Mouse (Mus musculus) testis, adult 2 months (tissue): ENCODE measurements around the gene Thoc5. TPM values are rescaled to one million over a fixed set of nuclear protein-coding genes. Genes with fewer than 3 reads are reported as not detected.

Source experiments
- H3K27ac ChIP-seq: fragments of 200-500 bp; 2 replicates; pipeline ENCODE4 v1.5.1; 2012; ENCODE audit warnings: low read depth, low read length; ENCODE audit not compliant: control insufficient read depth, insufficient read depth
- H3K27me3 ChIP-seq: fragments of 200-500 bp; 2 replicates; pipeline ENCODE4 v1.6.1; 2012; ENCODE audit warnings: mild to moderate bottlenecking, low read length, moderate library complexity; ENCODE audit not compliant: control insufficient read depth, insufficient read depth
- H3K36me3 ChIP-seq: fragments of 200-500 bp; 2 replicates; pipeline ENCODE4 v1.6.1; 2012; ENCODE audit warnings: mild to moderate bottlenecking, low read length; ENCODE audit not compliant: control insufficient read depth, insufficient read depth
- H3K4me1 ChIP-seq: fragments of 200-500 bp; 2 replicates; pipeline ENCODE4 v1.6.1; 2012; ENCODE audit warnings: low read length; ENCODE audit not compliant: control insufficient read depth, insufficient read depth
- H3K4me3 ChIP-seq: fragments of 200-500 bp; 2 replicates; pipeline ENCODE4 v1.5.1; 2012; ENCODE audit warnings: low read depth, mild to moderate bottlenecking, low read length, moderate library complexity, mixed read lengths; ENCODE audit not compliant: control insufficient read depth
- CTCF ChIP-seq: fragments of 200-500 bp; IDR thresholded peaks from 2 replicates; pipeline ENCODE4 v1.5.1; 2012; ENCODE audit warnings: low read depth, mild to moderate bottlenecking, inconsistent platforms, low read length, moderate library complexity; ENCODE audit not compliant: control insufficient read depth, insufficient read depth, insufficient replicate concordance
- POLR2A ChIP-seq: fragments of 200-500 bp; IDR thresholded peaks from 2 replicates; pipeline ENCODE4 v1.6.1; 2012; ENCODE audit warnings: low read depth, mild to moderate bottlenecking, inconsistent platforms, low read length, moderate library complexity; ENCODE audit not compliant: control insufficient read depth
- polyA plus RNA-seq: library from polyadenylated mRNA; depleted of rRNA; stranded (reverse); fragments of >200 nt; gene quantifications from 2 replicates; pipeline ENCODE4 v1.2.3, GENCODE M21; 2012

The Thoc5 gene
- polyA plus RNA-seq, 1 experiment: 69.3 TPM

GRCm38 (mm10) chr11:4858416-4858815 lies 36.7 kb upstream of the Thoc5 start:
- H3K4me3 ChIP-seq: no peak overlapping the region
- no peak overlapping the region for H3K27ac ChIP-seq
- no peaks in the 10 kb centered on the region for H3K27me3 ChIP-seq
- TF ChIP-seq POLR2A (no peak), CTCF (no peak)
- no peaks in the 10 kb centered on the region for H3K36me3 ChIP-seq
- no peaks in the 10 kb centered on the region for H3K4me1 ChIP-seq

GRCm38 (mm10) chr11:4860986-4861385 lies 34.1 kb upstream of the Thoc5 start:
- no peak overlapping the region for H3K4me3 ChIP-seq
- no peak overlapping the region for H3K27ac ChIP-seq
- no peaks in the 10 kb centered on the region for H3K36me3 ChIP-seq
- TF ChIP-seq POLR2A (no peak), CTCF (no peak)
- no peaks in the 10 kb centered on the region for H3K4me1 ChIP-seq
- no peaks in the 10 kb centered on the region for H3K27me3 ChIP-seq

DNA sequence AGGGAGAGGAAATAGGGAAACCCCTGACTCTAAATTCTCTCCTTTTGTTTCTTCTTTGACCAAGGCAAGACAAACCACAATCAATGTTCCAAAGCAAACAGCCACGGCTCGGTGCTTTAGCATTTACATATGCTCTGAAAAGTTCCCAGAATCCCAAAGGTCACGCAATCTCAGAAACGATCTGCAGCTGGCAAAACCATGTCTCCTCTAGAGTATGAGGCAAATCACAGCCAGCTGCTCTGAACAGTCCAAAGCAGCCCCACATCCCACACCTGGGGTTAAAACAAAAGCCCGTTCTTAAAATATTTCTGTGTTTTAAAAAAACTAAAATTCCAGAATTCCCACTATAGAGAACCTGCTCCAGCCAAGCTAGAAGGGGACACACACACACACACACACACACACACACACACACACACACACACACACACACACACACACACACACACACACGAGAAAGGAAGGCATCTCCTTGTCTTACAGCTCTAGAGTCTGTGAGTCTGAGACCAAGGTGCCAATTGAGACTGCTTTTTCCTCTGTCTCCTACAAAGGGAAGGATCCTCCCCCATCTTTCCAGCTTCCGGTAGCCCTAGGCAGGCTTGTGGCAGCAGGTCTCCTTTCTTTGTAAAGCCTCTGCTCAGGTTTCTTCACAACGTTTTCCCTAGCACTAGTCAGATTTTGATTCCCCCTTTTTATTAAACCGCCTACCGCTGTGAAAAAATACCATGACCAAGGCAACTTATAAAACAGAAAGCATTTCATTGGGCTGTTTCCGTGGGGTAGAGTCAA lies 33.1 kb upstream of the Thoc5 start:
- peak overlapping the region; percentile 13; the same call in 1 of the 2 replicates for H3K27ac ChIP-seq
- no peaks in the 10 kb centered on the region for H3K36me3 ChIP-seq
- H3K4me3 ChIP-seq: no peak overlapping the region
- H3K27me3 ChIP-seq: no peaks in the 10 kb centered on the region
- TF ChIP-seq CTCF (no peak), POLR2A (no peak)
- no peaks in the 10 kb centered on the region for H3K4me1 ChIP-seq

DNA sequence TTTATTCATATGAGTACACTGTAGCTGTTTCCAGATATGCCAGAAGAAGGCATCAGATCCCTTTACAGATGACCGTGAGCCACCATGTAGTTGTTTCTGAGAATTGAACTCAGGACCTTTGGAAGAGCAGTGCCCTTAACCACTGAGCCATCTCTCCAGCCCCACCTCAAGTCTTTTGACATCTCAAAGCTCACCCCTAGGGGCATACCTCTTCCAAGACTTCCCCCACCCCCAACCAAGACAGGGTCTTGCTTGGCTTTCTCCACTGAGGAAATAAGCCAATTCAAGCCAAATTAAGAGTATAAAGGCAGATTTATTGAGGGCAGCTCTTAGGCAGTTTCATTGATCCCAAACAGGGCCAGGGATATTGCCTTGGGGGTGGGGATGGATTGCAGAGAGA lies 32.4 kb upstream of the Thoc5 start:
- no peak for TF ChIP-seq POLR2A
- TF ChIP-seq CTCF: no peak
- Histone ChIP-seq H3K27me3 (no peaks in the 10 kb centered on the region), H3K27ac (no peak overlapping the region), H3K4me1 (no peaks in the 10 kb centered on the region), H3K36me3 (no peaks in the 10 kb centered on the region), H3K4me3 (no peak overlapping the region)

GRCm38 (mm10) chr11:4865645-4866251 lies 29.4 kb upstream of the Thoc5 start:
- Histone ChIP-seq H3K4me1 (no peaks in the 10 kb centered on the region), H3K4me3 (no peak overlapping the region), H3K27ac (no peak overlapping the region), H3K27me3 (no peaks in the 10 kb centered on the region), H3K36me3 (no peaks in the 10 kb centered on the region)
- TF ChIP-seq CTCF (peak; percentile 32; the same call in 1 of the 2 replicates), POLR2A (no peak)

DNA sequence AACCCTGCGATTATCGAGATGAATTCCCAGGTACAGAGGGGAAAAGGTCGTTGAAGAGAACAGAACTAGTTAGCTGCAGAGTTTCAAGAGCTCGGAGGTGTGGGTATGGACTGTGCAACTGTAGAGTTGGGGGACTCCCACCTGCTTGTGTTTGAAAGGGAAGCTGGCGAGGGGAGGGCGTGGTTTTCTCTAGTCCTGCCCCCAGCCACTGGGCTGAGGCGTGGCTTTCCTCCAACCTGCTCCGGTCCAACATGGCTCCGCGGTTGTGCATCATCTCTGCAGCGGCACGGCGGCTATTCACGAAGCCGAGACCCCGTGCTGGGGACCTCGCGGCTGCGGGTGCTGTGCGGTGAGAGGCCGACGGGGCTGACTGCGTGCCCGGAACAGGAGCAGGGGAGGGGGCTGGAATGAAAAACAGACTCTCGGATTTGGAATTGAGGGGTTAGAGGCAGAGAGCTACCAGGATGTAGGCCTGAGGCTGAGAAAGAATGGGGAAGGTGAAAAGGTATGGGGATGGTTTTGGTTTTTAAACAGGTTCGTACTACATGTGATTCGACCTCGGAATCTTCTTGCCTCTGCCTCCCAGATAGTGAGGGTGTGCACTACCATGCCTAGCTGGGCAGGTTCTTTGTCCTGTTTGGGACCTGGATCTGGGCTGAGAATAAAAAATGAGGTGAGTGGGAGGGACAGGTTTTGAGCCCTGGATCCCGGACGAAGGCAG lies 21.2 kb upstream of the Thoc5 start, which contains the start of gene Nipsnap1:
Gene Nipsnap1, plus strand, starts transcription at position 197 of the 721 bp plus-strand sequence.
- Histone ChIP-seq H3K36me3 (no peaks in the 10 kb centered on the region), H3K4me3 (peak within 1 kb of the TSS; percentile 83), H3K4me1 (peaks cover 9% of the 10 kb centered on the region), H3K27ac (no peak within 1 kb of the TSS), H3K27me3 (no peaks in the 10 kb centered on the region)
- no peak for TF ChIP-seq CTCF
- TF ChIP-seq POLR2A: peak; percentile 49; the same call in 1 of the 2 replicates

DNA sequence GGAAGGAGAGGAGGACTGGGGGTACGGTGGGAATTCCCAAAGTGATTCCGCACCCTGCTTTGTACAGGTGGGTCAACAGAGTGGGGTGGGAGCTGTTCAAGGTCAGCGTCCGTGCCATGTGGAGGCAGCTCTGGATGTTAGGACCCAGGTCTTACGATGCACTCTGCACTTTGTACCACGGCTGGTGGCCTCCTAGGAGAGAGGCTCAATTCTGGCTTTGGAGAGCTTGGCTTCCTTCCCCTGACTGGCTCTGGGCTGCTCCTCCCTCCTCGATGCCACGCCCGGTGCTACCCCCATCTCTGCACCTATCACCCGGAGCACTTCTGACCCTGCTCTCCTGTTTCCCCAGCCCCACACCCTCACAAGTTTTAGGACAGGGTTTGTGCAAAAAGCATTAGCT lies 20.6 kb upstream of the Thoc5 start:
- Histone ChIP-seq H3K27ac (no peak overlapping the region), H3K4me3 (peak overlapping the region; percentile 83)

More for the DNA sequence above, 20.6 kb upstream of the Thoc5 start:
- TF ChIP-seq POLR2A (no peak), CTCF (no peak)
- Histone ChIP-seq H3K27me3 (no peaks in the 10 kb centered on the region), H3K4me1 (peaks cover 9% of the 10 kb centered on the region), H3K36me3 (no peaks in the 10 kb centered on the region)
